Mouse (Mus musculus): ENCODE measurements at regions not wholly inside any gene's neighbourhood (a gene's known extent, or its start where the extent isn't known, plus 50 kb on each side); places are given as distances from the start of the nearest gene placed in this dataset.
A peak's percentile ranks its signal among the peaks of the same experiment; 100 is the strongest.

GRCm38 (mm10) chrX:118320123-118320522 is 106.9 kb upstream of the Tgif2lx2 start:
- peak; percentile 0 for DNase-seq

GRCm38 (mm10) chrX:118356888-118357287 is 70.1 kb upstream of the Tgif2lx2 start:
- DNase-seq, result no peak

Data from kidney, adult 9 months (tissue).